Mouse (Mus musculus) CH12.LX (cell line): ENCODE measurements around the gene Adam1a. TPM values are rescaled to one million over a fixed set of nuclear protein-coding genes. Genes with fewer than 3 reads are reported as not detected.

Experiments
- DNase-seq: peaks from one replicate; pipeline ENCODE4 v3.0.0-alpha.2; 2013; ENCODE audit errors: extremely low read depth
- H3K27ac ChIP-seq: 2 replicates; pipeline ENCODE4 v1.5.1; 2012; ENCODE audit warnings: low read depth, mild to moderate bottlenecking, control low read depth, moderate library complexity; ENCODE audit not compliant: insufficient read depth
- H3K27me3 ChIP-seq: replicated peaks from 2 replicates; pipeline ENCODE3; 2012; ENCODE audit warnings: inconsistent platforms
- H3K36me3 ChIP-seq, 2 experiments: replicated peaks in 1 of 2; 2 replicates each; pipeline versions ENCODE3 to v1.6.1; 2012; ENCODE audit warnings: inconsistent platforms in 1 of 2, low read length in 1 of 2, mild to moderate bottlenecking in 1 of 2, mixed read lengths in 1 of 2, moderate library complexity in 1 of 2; ENCODE audit not compliant: control insufficient read depth in 1 of 2, insufficient read depth in 1 of 2
- H3K4me1 ChIP-seq, 2 experiments: 2 replicates each; pipeline ENCODE4 v1.6.1; 2012; ENCODE audit warnings: inconsistent platforms in 1 of 2, moderate library complexity in 1 of 2; ENCODE audit not compliant: insufficient read depth in 2 of 2, control insufficient read depth in 1 of 2
- H3K4me2 ChIP-seq: 2 replicates; pipeline ENCODE4 v1.6.1; 2012; ENCODE audit warnings: low read depth, mild to moderate bottlenecking, control low read depth; ENCODE audit not compliant: poor library complexity, insufficient read depth, severe bottlenecking
- H3K4me3 ChIP-seq, 3 experiments: fragments of 150-350 bp in 1 of 3; sonication (generic) in 1 of 3; replicated peaks in 1 of 3; 2 replicates each; pipeline versions ENCODE3 to v1.5.1; 2011 to 2012; ENCODE audit warnings: low read depth in 2 of 3, low read length in 2 of 3, mild to moderate bottlenecking in 2 of 3, moderate library complexity in 2 of 3, control low read depth in 1 of 3, improper control_type of control experiment in 1 of 3, inconsistent platforms in 1 of 3, mixed read lengths in 1 of 3; ENCODE audit not compliant: poor library complexity in 1 of 3
- H3K79me2 ChIP-seq: replicated peaks from 2 replicates; pipeline ENCODE4 v1.6.1; 2012; ENCODE audit warnings: mild to moderate bottlenecking, moderate library complexity; ENCODE audit not compliant: control insufficient read depth, poor library complexity, insufficient read depth, severe bottlenecking; ENCODE audit errors: extremely low read depth
- H3K9ac ChIP-seq: 2 replicates; pipeline ENCODE4 v1.6.1; 2012; ENCODE audit warnings: low read depth, mild to moderate bottlenecking, control low read depth, moderate library complexity; ENCODE audit not compliant: insufficient read depth
- H3K9me3 ChIP-seq: replicated peaks from 2 replicates; pipeline ENCODE3; 2012; ENCODE audit warnings: low read length, inconsistent platforms, mixed read lengths
- GABPA ChIP-seq: IDR thresholded peaks from 2 replicates; pipeline ENCODE4 v1.6.1; 2012; ENCODE audit warnings: low read depth, low read length, improper control_type of control experiment, inconsistent platforms; ENCODE audit not compliant: insufficient replicate concordance
- IRF4 ChIP-seq: IDR thresholded peaks from 2 replicates; pipeline ENCODE4 v1.6.1; 2014; ENCODE audit warnings: low read depth, mild to moderate bottlenecking, inconsistent platforms, low read length, improper control_type of control experiment
- ZC3H11A ChIP-seq: IDR thresholded peaks from 2 replicates; pipeline ENCODE4 v1.6.1; 2012; ENCODE audit warnings: low read depth, mild to moderate bottlenecking, inconsistent platforms, low read length, improper control_type of control experiment
- dilution Hi-C: fragments of 300-500 bp; cut with MboI; formaldehyde crosslinking; loops from 2 replicates; pipeline ENCODE4 v1.14.3; 2020; ENCODE audit warnings: low sequenced_read_pairs; ENCODE audit not compliant: extremely low pct_unique_long_range_greater_than_20kb, extremely low pct_ligation_motif_present
- in situ Hi-C: fragments of 300-500 bp; cut with MboI; formaldehyde crosslinking; loops from 3 replicates; pipeline ENCODE4 v1.14.3; 2019; ENCODE audit warnings: low sequenced_read_pairs, low pct_ligation_motif_present, low pct_unique_long_range_greater_than_20kb, mixed read lengths
- polyA plus RNA-seq: library from polyadenylated mRNA; unstranded; fragments of >175 nt; gene quantifications from 2 replicates; pipeline ENCODE4 v1.2.1, GENCODE M21; 2012; ENCODE audit warnings: low read depth; ENCODE audit not compliant: insufficient read length
- total RNA-seq, 2 experiments: library from RNA; depleted of rRNA; stranded (reverse); fragments of 300-350 nt in 1 of 2; fragments of >200 nt in 1 of 2; gene quantifications; 2 replicates each; pipeline ENCODE4 v1.2.3; 2012 to 2014

Adam1a gene
- total and polyA plus RNA-seq, 3 experiments = 1.2 to 1.6 (median 1.3) TPM

DNA sequence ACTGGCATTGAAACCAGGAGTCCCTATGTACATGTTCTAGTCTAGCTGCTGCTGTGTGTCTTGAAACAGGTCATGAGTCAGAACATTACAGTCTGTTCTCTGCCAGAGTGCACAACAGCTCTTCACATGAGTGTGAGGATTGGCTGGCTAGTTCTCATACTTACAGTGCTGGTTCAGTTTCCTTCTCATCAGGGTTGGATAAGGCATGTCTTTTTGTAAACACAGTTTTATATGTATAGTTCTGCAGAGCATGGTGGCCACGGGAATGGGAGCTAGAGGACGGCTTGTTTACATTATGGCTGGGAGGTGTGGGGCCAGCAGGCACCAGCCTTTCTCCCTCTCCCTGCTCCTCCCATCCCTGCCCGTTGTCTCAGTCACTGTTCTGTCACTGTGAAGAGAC is 75.7 kb downstream of the Adam1a start:
- no peaks in the 10 kb centered on the region for H3K9me3 ChIP-seq
- H3K4me2 ChIP-seq = no peak overlapping the region
- H3K36me3 ChIP-seq = no peaks in the 10 kb centered on the region
- H3K27me3 ChIP-seq = no peaks in the 10 kb centered on the region
- peaks cover 17 to 32% of the 10 kb centered on the region in 2 experiments for H3K4me1 ChIP-seq
- H3K27ac ChIP-seq = no peak overlapping the region
- in situ Hi-C loops (no loop called here), dilution Hi-C loops (no loop called here)
- no peaks in the 10 kb centered on the region for H3K79me2 ChIP-seq
- H3K4me3 ChIP-seq = no peak overlapping the region
- H3K9ac ChIP-seq = no peak overlapping the region
- no peak for TF ChIP-seq ZC3H11A
- no peak for TF ChIP-seq GABPA
- TF ChIP-seq IRF4 = peak; percentile 54; the same call in 1 of the 2 replicates
- DNase-seq = no peak

Other genes with a start within 250 kb of the Adam1a start
- gene Trafd1, start 159.8 kb downstream of the Adam1a start, total RNA-seq (2012; rRNA removed) = 41.8 and 42.3 TPM in 2 replicates
- 31.7 and 34.0 TPM in 2 replicates for gene Trafd1, start 159.8 kb downstream of the Adam1a start, total RNA-seq (2014; rRNA removed)
- 52.8 and 52.9 TPM in 2 replicates for gene Trafd1, start 159.8 kb downstream of the Adam1a start, polyA plus RNA-seq
- gene Naa25, start 147.5 kb downstream of the Adam1a start, total RNA-seq (2012; rRNA removed) = 41.3 and 44.1 TPM in 2 replicates
- 53.1 and 59.7 TPM in 2 replicates for gene Naa25, start 147.5 kb downstream of the Adam1a start, total RNA-seq (2014; rRNA removed)
- gene Naa25, start 147.5 kb downstream of the Adam1a start, polyA plus RNA-seq = 60.3 and 66.0 TPM in 2 replicates
- 2.3 and 2.5 TPM in 2 replicates for gene Tmem116, start 93.6 kb downstream of the Adam1a start, total RNA-seq (2012; rRNA removed)
- gene Tmem116, start 93.6 kb downstream of the Adam1a start, total RNA-seq (2014; rRNA removed) = 0.97 and 1.3 TPM in 2 replicates
- 2.5 and 3.2 TPM in 2 replicates for gene Tmem116, start 93.6 kb downstream of the Adam1a start, polyA plus RNA-seq
- 252 and 297 TPM in 2 replicates for gene Erp29, start 93.0 kb downstream of the Adam1a start, total RNA-seq (2012; rRNA removed)
- gene Erp29, start 93.0 kb downstream of the Adam1a start, total RNA-seq (2014; rRNA removed) = 204 and 243 TPM in 2 replicates
- 258 and 286 TPM in 2 replicates for gene Erp29, start 93.0 kb downstream of the Adam1a start, polyA plus RNA-seq
- gene Adam1b, start 42.0 kb downstream of the Adam1a start, total RNA-seq (2012; rRNA removed) = 0.04 TPM in 1 of 2 replicates, not detected in the other
- gene Adam1b, start 42.0 kb downstream of the Adam1a start, total RNA-seq (2014; rRNA removed) = not detected in 2 replicates
- gene Adam1b, start 42.0 kb downstream of the Adam1a start, polyA plus RNA-seq = 0.08 TPM in 1 of 2 replicates, not detected in the other
- gene Gm42878, start within 50 bp of the Adam1a start, total RNA-seq (2012; rRNA removed) = 0.13 TPM in 1 of 2 replicates, not detected in the other
- 0.58 and 1.0 TPM in 2 replicates for gene Gm42878, start within 50 bp of the Adam1a start, total RNA-seq (2014; rRNA removed)
- not detected in 2 replicates for gene Gm42878, start within 50 bp of the Adam1a start, polyA plus RNA-seq
- 48.3 and 62.6 TPM in 2 replicates for gene Mapkapk5, start 423 bp upstream of the Adam1a start, total RNA-seq (2012; rRNA removed)
- 84.8 and 106 TPM in 2 replicates for gene Mapkapk5, start 423 bp upstream of the Adam1a start, total RNA-seq (2014; rRNA removed)
- gene Mapkapk5, start 423 bp upstream of the Adam1a start, polyA plus RNA-seq = 82.9 and 90.7 TPM in 2 replicates
- 56.2 and 73.9 TPM in 2 replicates for gene Aldh2, start 48.3 kb upstream of the Adam1a start, total RNA-seq (2012; rRNA removed)
- 58.9 and 66.0 TPM in 2 replicates for gene Aldh2, start 48.3 kb upstream of the Adam1a start, total RNA-seq (2014; rRNA removed)
- gene Aldh2, start 48.3 kb upstream of the Adam1a start, polyA plus RNA-seq = 139 and 143 TPM in 2 replicates
- 2.9 and 4.1 TPM in 2 replicates for gene Acad12, start 73.5 kb upstream of the Adam1a start, total RNA-seq (2012; rRNA removed)
- 2.3 and 3.0 TPM in 2 replicates for gene Acad12, start 73.5 kb upstream of the Adam1a start, total RNA-seq (2014; rRNA removed)
- 1.9 and 2.7 TPM in 2 replicates for gene Acad12, start 73.5 kb upstream of the Adam1a start, polyA plus RNA-seq
- 2.2 and 4.2 TPM in 2 replicates for gene Acad10, start 115.0 kb upstream of the Adam1a start, total RNA-seq (2012; rRNA removed)
- 2.4 and 2.7 TPM in 2 replicates for gene Acad10, start 115.0 kb upstream of the Adam1a start, total RNA-seq (2014; rRNA removed)
- gene Acad10, start 115.0 kb upstream of the Adam1a start, polyA plus RNA-seq = 2.1 and 2.7 TPM in 2 replicates
- gene Brap, start 115.1 kb upstream of the Adam1a start, total RNA-seq (2012; rRNA removed) = 23.7 and 27.4 TPM in 2 replicates
- 29.0 and 33.3 TPM in 2 replicates for gene Brap, start 115.1 kb upstream of the Adam1a start, total RNA-seq (2014; rRNA removed)
- gene Brap, start 115.1 kb upstream of the Adam1a start, polyA plus RNA-seq = 28.0 and 29.8 TPM in 2 replicates
- 8.3 and 8.5 TPM in 2 replicates for gene Atxn2, start 165.9 kb upstream of the Adam1a start, total RNA-seq (2012; rRNA removed)
- gene Atxn2, start 165.9 kb upstream of the Adam1a start, total RNA-seq (2014; rRNA removed) = 5.9 and 7.7 TPM in 2 replicates
- gene Atxn2, start 165.9 kb upstream of the Adam1a start, polyA plus RNA-seq = 40.5 and 58.4 TPM in 2 replicates